Mouse (Mus musculus): ENCODE data around the gene Lamc3.

GRCm38 (mm10) chr2:31867773-31868537 lies 19.1 kb upstream of the Lamc3 start:
- TF ChIP-seq CTCF (IDR thresholded peaks at IDR 0.05; ENCODE audit: control insufficient read depth, insufficient read depth, low read length) = no peak
- no peak for TF ChIP-seq POLR2A (IDR thresholded peaks at IDR 0.05; ENCODE audit: borderline replicate concordance, control insufficient read depth, low read depth, low read length)
